Mouse (Mus musculus) monocyte, adult 5-6 weeks (primary cell): ENCODE measurements around the gene Kcnip1. TPM values are rescaled to one million over a fixed set of nuclear protein-coding genes. Genes with fewer than 3 reads are reported as not detected.

ENCODE experiments used
- total RNA-seq: library from RNA; stranded (forward); fragments of 200-1000, 200-491, 200-594 nt; gene quantifications from 3 replicates; pipeline ENCODE4 v1.2.3, GENCODE M21; 2017

Kcnip1 gene
- total RNA-seq, 1 experiment from 2014 or later, result not detected

Other genes with a start within 250 kb of the Kcnip1 start
- 0.19 TPM in 1 of 3 replicates, not detected in the others for gene Kcnmb1, start 30.1 kb downstream of the Kcnip1 start, total RNA-seq
- 193 to 222 TPM (median 205 TPM) in 3 replicates for gene Lcp2, start 53.8 kb upstream of the Kcnip1 start, total RNA-seq
- not detected in 3 replicates for gene 4930469K13Rik, start 105.4 kb upstream of the Kcnip1 start, total RNA-seq
- gene Foxi1, start 214.9 kb upstream of the Kcnip1 start, total RNA-seq, result not detected in 3 replicates